Mouse (Mus musculus): ENCODE data around the gene Plk1.
A peak's percentile ranks its signal among the peaks of the same experiment; 100 is the strongest.

Plk1 gene

GRCm38 (mm10) chr7:122158915-122159902, at the start of gene Plk1:
TSS of gene Plk1 (plus strand) at chr7:122159439.
- peak; percentile 93 for DNase-seq (ENCODE audit: low read depth, low spot score)

- DNase-seq (ENCODE audit: low read depth, low spot score) = no peak
Observed at GRCm38 (mm10) chr7:122123518-122123917, 35.7 kb upstream of the Plk1 start.

GRCm38 (mm10) chr7:122125636-122126035, 33.6 kb upstream of the Plk1 start:
- DNase-seq (ENCODE audit: low read depth, low spot score) = no peak

- no peak for DNase-seq (ENCODE audit: low read depth, low spot score)
Observed at GRCm38 (mm10) chr7:122126946-122127345, 32.3 kb upstream of the Plk1 start.

- no peak for DNase-seq (ENCODE audit: low read depth, low spot score)
Observed at GRCm38 (mm10) chr7:122131834-122132233, 27.4 kb upstream of the Plk1 start.

- DNase-seq (ENCODE audit: low read depth, low spot score) = peak; percentile 98
Observed at GRCm38 (mm10) chr7:122132497-122133337, 26.5 kb upstream of the Plk1 start, which contains the start of the genes Palb2 and Dctn5. TSS of gene Palb2 (minus strand) at chr7:122132985. TSS of gene Dctn5 (plus strand) at chr7:122133041.

GRCm38 (mm10) chr7:122133338-122133625, 26.0 kb upstream of the Plk1 start:
- DNase-seq (ENCODE audit: low read depth, low spot score) = no peak

- DNase-seq (ENCODE audit: low read depth, low spot score) = peak; percentile 68
Observed at GRCm38 (mm10) chr7:122135070-122135469, 24.2 kb upstream of the Plk1 start.

GRCm38 (mm10) chr7:122137071-122137470, 22.2 kb upstream of the Plk1 start:
- DNase-seq (ENCODE audit: low read depth, low spot score) = no peak

GRCm38 (mm10) chr7:122138190-122138589, 21.0 kb upstream of the Plk1 start:
- DNase-seq (ENCODE audit: low read depth, low spot score) = peak; percentile 32

- no peak for DNase-seq (ENCODE audit: low read depth, low spot score)
Observed at GRCm38 (mm10) chr7:122140991-122141390, 18.2 kb upstream of the Plk1 start.

- DNase-seq (ENCODE audit: low read depth, low spot score) = no peak
Observed at GRCm38 (mm10) chr7:122152473-122152872, 6.8 kb upstream of the Plk1 start.

- no peak for DNase-seq (ENCODE audit: low read depth, low spot score)
Observed at GRCm38 (mm10) chr7:122158488-122158887, 751 bp upstream of the Plk1 start.

GRCm38 (mm10) chr7:122160037-122160436, 798 bp downstream of the Plk1 start:
- peak; percentile 36 for DNase-seq (ENCODE audit: low read depth, low spot score)

GRCm38 (mm10) chr7:122163766-122164165, 4.5 kb downstream of the Plk1 start:
- no peak for DNase-seq (ENCODE audit: low read depth, low spot score)

- no peak for DNase-seq (ENCODE audit: low read depth, low spot score)
Observed at GRCm38 (mm10) chr7:122167203-122167602, 8.0 kb downstream of the Plk1 start.

- DNase-seq (ENCODE audit: low read depth, low spot score) = no peak
Observed at GRCm38 (mm10) chr7:122170705-122171104, 11.5 kb downstream of the Plk1 start.

GRCm38 (mm10) chr7:122171613-122172012, 12.4 kb downstream of the Plk1 start:
- no peak for DNase-seq (ENCODE audit: low read depth, low spot score)

- no peak for DNase-seq (ENCODE audit: low read depth, low spot score)
Observed at GRCm38 (mm10) chr7:122180720-122181119, 21.5 kb downstream of the Plk1 start.

GRCm38 (mm10) chr7:122184569-122184968, 25.3 kb downstream of the Plk1 start:
- no peak for DNase-seq (ENCODE audit: low read depth, low spot score)

- no peak for DNase-seq (ENCODE audit: low read depth, low spot score)
Observed at GRCm38 (mm10) chr7:122186043-122186442, 26.8 kb downstream of the Plk1 start, which contains the start of gene Ern2. TSS of gene Ern2 (minus strand) at chr7:122186207.

GRCm38 (mm10) chr7:122189484-122189883, 30.2 kb downstream of the Plk1 start:
- DNase-seq (ENCODE audit: low read depth, low spot score) = peak; percentile 70
